Mouse (Mus musculus) cerebellum, postnatal 14 days (tissue): ENCODE data around the gene Chmp6.

ENCODE experiments used
- DNase-seq, 2 experiments: peaks; one replicate each; pipeline ENCODE4 v3.0.0; 2021; ENCODE audit warnings: mixed read lengths in 2 of 2

Gene Chmp6

GRCm38 (mm10) chr11:119913291-119913934 is at the start of gene Chmp6:
TSS of gene Chmp6 (plus strand) at chr11:119913441.
- peak; percentile 95 to 96 for DNase-seq

- DNase-seq, result no peak
Measured at GRCm38 (mm10) chr11:119866837-119867236, 46.4 kb upstream of the Chmp6 start.

GRCm38 (mm10) chr11:119868138-119868537 is 45.1 kb upstream of the Chmp6 start:
- no peak for DNase-seq

- no peak for DNase-seq
Measured at GRCm38 (mm10) chr11:119868556-119868955, 44.7 kb upstream of the Chmp6 start.

- no peak for DNase-seq
Measured at GRCm38 (mm10) chr11:119871141-119871540, 42.1 kb upstream of the Chmp6 start.

- DNase-seq, result no peak
Measured at GRCm38 (mm10) chr11:119873643-119874042, 39.6 kb upstream of the Chmp6 start.

- no peak for DNase-seq
Measured at GRCm38 (mm10) chr11:119874841-119875240, 38.4 kb upstream of the Chmp6 start.

- DNase-seq, result no peak
Measured at GRCm38 (mm10) chr11:119875685-119876084, 37.6 kb upstream of the Chmp6 start.

GRCm38 (mm10) chr11:119877124-119877523 is 36.1 kb upstream of the Chmp6 start:
- no peak for DNase-seq

- no peak for DNase-seq
Measured at GRCm38 (mm10) chr11:119879573-119879972, 33.7 kb upstream of the Chmp6 start.

- no peak for DNase-seq
Measured at GRCm38 (mm10) chr11:119883646-119884045, 29.6 kb upstream of the Chmp6 start.

- no peak for DNase-seq
Measured at GRCm38 (mm10) chr11:119889966-119890365, 23.3 kb upstream of the Chmp6 start.

- peak; percentile 70 to 71 for DNase-seq
Measured at GRCm38 (mm10) chr11:119891601-119892215, 21.5 kb upstream of the Chmp6 start.

GRCm38 (mm10) chr11:119893667-119894236 is 19.5 kb upstream of the Chmp6 start:
- DNase-seq, result peak; percentile 29 to 43

GRCm38 (mm10) chr11:119894634-119895033 is 18.6 kb upstream of the Chmp6 start:
- DNase-seq, result no peak

- DNase-seq, result no peak
Measured at GRCm38 (mm10) chr11:119897041-119897440, 16.2 kb upstream of the Chmp6 start.

- no peak for DNase-seq
Measured at GRCm38 (mm10) chr11:119898976-119899375, 14.3 kb upstream of the Chmp6 start.

GRCm38 (mm10) chr11:119901174-119901573 is 12.1 kb upstream of the Chmp6 start:
- no peak for DNase-seq

GRCm38 (mm10) chr11:119902891-119903290 is 10.3 kb upstream of the Chmp6 start:
- DNase-seq, result no peak

- peak; percentile 89 for DNase-seq
Measured at GRCm38 (mm10) chr11:119904621-119905286, 8.5 kb upstream of the Chmp6 start.

- DNase-seq, result peak; percentile 85 to 87
Measured at GRCm38 (mm10) chr11:119905794-119906193, 7.4 kb upstream of the Chmp6 start.

GRCm38 (mm10) chr11:119907006-119907650 is 6.1 kb upstream of the Chmp6 start:
- no peak for DNase-seq

- DNase-seq, result peak; percentile 54 to 59
Measured at GRCm38 (mm10) chr11:119907711-119908110, 5.5 kb upstream of the Chmp6 start.
